Mouse (Mus musculus): Measurements from ENCODE around the gene Apc2.

GRCm38 (mm10) chr10:80320340-80320760 lies 24.6 kb downstream of the Apc2 start, which contains the start of gene 2310011J03Rik:
- peak; percentile 91 for TF ChIP-seq POLR2A (IDR thresholded peaks at IDR 0.05; ENCODE audit: low read depth, low read length)
- TF ChIP-seq CTCF (conservative IDR thresholded peaks at IDR 0.05 in 1 of 2, IDR thresholded peaks at IDR 0.05 in 1 of 2; ENCODE audit: low read depth in 2 of 2, low read length in 2 of 2), result no peak
- TF ChIP-seq POLR2AphosphoS2 (IDR thresholded peaks at IDR 0.05; ENCODE audit: low read depth, low read length), result peak; percentile 81; the same call in 1 of the 2 replicates
- no peak; the same call in 1 of the 2 replicates for TF ChIP-seq EP300 (IDR thresholded peaks at IDR 0.05; ENCODE audit: low read length)
